Mouse (Mus musculus): ENCODE data around the gene Stx18. TPM values are rescaled to one million over a fixed set of nuclear protein-coding genes. Genes with fewer than 3 reads are reported as not detected.

The Stx18 gene
- polyA plus RNA-seq, 1 experiment from 2014 or later = 34.0 TPM

- Histone ChIP-seq H3K4me2 (ENCODE audit: low read length) (no peak overlapping the region), H3K36me3 (ENCODE audit: control insufficient read depth, insufficient read depth, low read length) (peaks cover 59% of the 10 kb centered on the region), H3K4me3 (ENCODE audit: low read depth, low read length) (no peak overlapping the region), H3K9me3 (ENCODE audit: control insufficient read depth, low read length) (no peaks in the 10 kb centered on the region), H3K9ac (ENCODE audit: low read length) (no peak overlapping the region), H3K27ac (ENCODE audit: low read depth) (no peak overlapping the region), H3K27me3 (replicated peaks; ENCODE audit: control insufficient read depth, insufficient read depth, low read length) (no peaks in the 10 kb centered on the region), H3K4me1 (replicated peaks; ENCODE audit: control insufficient read depth, insufficient read depth, low read length) (no peaks in the 10 kb centered on the region)
- WGBS = 86% methylated on average over 5 of the region's 5 CpGs
- DNase-seq (ENCODE audit: low spot score) (no peak), ATAC-seq (replicated peaks; ENCODE audit: low FRiP score, low TSS enrichment, low read depth) (no peak)
Observed at GRCm38 (mm10) chr5:38153636-38154035, 115.1 kb downstream of the Stx18 start.

GRCm38 (mm10) chr5:38157481-38158020, 119.0 kb downstream of the Stx18 start:
- Histone ChIP-seq H3K9me3 (ENCODE audit: control insufficient read depth, low read length) (no peaks in the 10 kb centered on the region), H3K27me3 (replicated peaks; ENCODE audit: control insufficient read depth, insufficient read depth, low read length) (peaks cover 20% of the 10 kb centered on the region), H3K9ac (ENCODE audit: low read length) (no peak overlapping the region), H3K36me3 (ENCODE audit: control insufficient read depth, insufficient read depth, low read length) (peaks cover 36% of the 10 kb centered on the region), H3K27ac (ENCODE audit: low read depth) (no peak overlapping the region), H3K4me2 (ENCODE audit: low read length) (peak overlapping the region; percentile 78; the same call in 1 of the 2 replicates), H3K4me1 (replicated peaks; ENCODE audit: control insufficient read depth, insufficient read depth, low read length) (0 out of 2 replicates have a peak, but pooled peaks cover 5% of the 10 kb centered on the region), H3K4me3 (ENCODE audit: low read depth, low read length) (peak overlapping the region; percentile 84; the same call in 1 of the 2 replicates)
- WGBS = 74% methylated on average over 9 of the region's 9 CpGs
- ATAC-seq (replicated peaks; ENCODE audit: low FRiP score, low TSS enrichment, low read depth) = no peak
- DNase-seq (ENCODE audit: low spot score) = no peak

DNA sequence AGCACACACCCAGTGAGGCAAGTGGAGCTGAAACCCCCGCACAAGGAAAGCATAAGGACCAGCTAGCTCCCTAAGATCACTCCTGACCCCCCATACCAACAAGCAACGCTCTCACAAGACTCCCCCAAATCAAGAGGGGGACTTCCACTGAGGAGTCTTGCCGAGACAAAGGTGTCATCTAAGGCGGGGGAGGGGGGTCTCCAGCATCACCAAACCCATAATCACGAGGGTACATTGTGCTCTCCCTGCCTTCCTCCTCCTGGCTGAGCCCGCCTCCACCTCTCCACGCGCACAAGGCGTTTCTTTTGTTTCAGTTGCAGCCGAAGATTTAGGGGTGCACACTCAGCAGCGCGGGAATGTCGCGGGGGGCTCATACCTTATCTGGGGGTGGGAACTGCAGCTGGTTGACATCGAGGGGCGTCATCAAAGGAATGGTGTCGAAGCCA, 120.0 kb downstream of the Stx18 start:
- Histone ChIP-seq H3K4me2 (ENCODE audit: low read length) (peak overlapping the region; percentile 78), H3K27me3 (replicated peaks; ENCODE audit: control insufficient read depth, insufficient read depth, low read length) (peaks cover 24% of the 10 kb centered on the region), H3K4me3 (ENCODE audit: low read depth, low read length) (peak overlapping the region; percentile 84), H3K9ac (ENCODE audit: low read length) (peak overlapping the region; percentile 72), H3K9me3 (ENCODE audit: control insufficient read depth, low read length) (no peaks in the 10 kb centered on the region), H3K36me3 (ENCODE audit: control insufficient read depth, insufficient read depth, low read length) (peaks cover 30% of the 10 kb centered on the region), H3K4me1 (replicated peaks; ENCODE audit: control insufficient read depth, insufficient read depth, low read length) (0 out of 2 replicates have a peak, but pooled peaks cover 5% of the 10 kb centered on the region), H3K27ac (ENCODE audit: low read depth) (no peak overlapping the region)
- peak; percentile 2; the same call in 1 of the 2 replicates for ATAC-seq (replicated peaks; ENCODE audit: low FRiP score, low TSS enrichment, low read depth)
- WGBS = 6% methylated on average over 17 of the region's 17 CpGs
- peak; percentile 56 for DNase-seq (ENCODE audit: low spot score)

- no peak overlapping the region for H3K27ac ChIP-seq (ENCODE audit: low read depth)
Observed at GRCm38 (mm10) chr5:38158947-38159633, 120.5 kb downstream of the Stx18 start.

DNA sequence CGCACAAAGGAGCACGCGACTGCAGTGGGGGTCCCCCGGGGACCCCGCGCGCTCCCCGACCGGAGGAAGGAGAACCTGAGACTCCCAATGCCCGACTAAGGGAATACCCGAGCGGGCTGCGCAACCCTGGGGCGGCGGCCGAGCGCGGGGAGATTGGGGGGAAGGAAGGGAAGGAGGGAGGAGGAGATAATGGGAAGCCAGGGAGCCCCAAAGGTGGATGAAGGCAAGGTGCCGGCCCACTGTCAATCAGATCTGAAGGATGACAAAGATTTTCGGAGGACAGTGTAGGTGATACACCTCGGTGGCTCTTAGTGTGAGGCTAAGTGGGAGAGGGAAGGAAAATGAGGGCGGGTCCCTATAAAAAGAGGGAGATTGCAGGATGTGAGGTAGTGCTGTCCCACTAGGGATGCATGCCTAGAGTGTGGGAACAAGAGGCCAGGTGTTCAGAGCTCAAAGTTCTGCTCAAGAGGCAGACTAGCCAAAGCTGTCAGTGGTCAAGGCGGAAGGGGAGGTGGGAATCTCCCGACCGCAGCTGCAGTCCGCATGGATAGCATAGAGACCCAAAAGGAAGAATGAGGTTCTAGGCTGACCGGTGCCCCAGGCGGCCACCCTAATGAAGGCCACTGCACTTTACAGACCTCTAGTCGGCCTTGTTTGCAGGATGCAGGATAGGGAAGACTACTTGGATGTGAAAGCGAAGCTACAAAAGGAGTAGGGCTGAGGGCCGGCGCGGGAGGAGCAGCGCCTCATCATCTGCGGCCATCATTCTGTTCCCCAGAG, 121.3 kb downstream of the Stx18 start, which contains the start of gene Nsg1:
Nsg1 (minus strand) TSS at position 274 of the 780 bp plus-strand sequence.
- 0 out of 2 replicates have a peak, but pooled peaks cover 5% of the 10 kb centered on the region for H3K4me1 ChIP-seq (replicated peaks; ENCODE audit: control insufficient read depth, insufficient read depth, low read length)
- peaks cover 24% of the 10 kb centered on the region for H3K27me3 ChIP-seq (replicated peaks; ENCODE audit: control insufficient read depth, insufficient read depth, low read length)
- H3K4me2 ChIP-seq (ENCODE audit: low read length) = peak within 1 kb of the TSS; percentile 78
- DNase-seq (ENCODE audit: low spot score) (peak; percentile 69), ATAC-seq (replicated peaks; ENCODE audit: low FRiP score, low TSS enrichment, low read depth) (peak; percentile 33)
- H3K9ac ChIP-seq (ENCODE audit: low read length) = peak within 1 kb of the TSS; percentile 72
- peak within 1 kb of the TSS; percentile 84 for H3K4me3 ChIP-seq (ENCODE audit: low read depth, low read length)
- 12% methylated on average over 35 of the region's 35 CpGs for whole genome bisulfite sequencing
- no peak within 1 kb of the TSS for H3K27ac ChIP-seq (ENCODE audit: low read depth)
- H3K9me3 ChIP-seq (ENCODE audit: control insufficient read depth, low read length) = no peaks in the 10 kb centered on the region
- peaks cover 18% of the 10 kb centered on the region for H3K36me3 ChIP-seq (ENCODE audit: control insufficient read depth, insufficient read depth, low read length)

More at GRCm38 (mm10) chr5:38158947-38159633, 120.5 kb downstream of the Stx18 start:
- Histone ChIP-seq H3K4me2 (ENCODE audit: low read length) (peak overlapping the region; percentile 78), H3K9me3 (ENCODE audit: control insufficient read depth, low read length) (no peaks in the 10 kb centered on the region), H3K27me3 (replicated peaks; ENCODE audit: control insufficient read depth, insufficient read depth, low read length) (peaks cover 24% of the 10 kb centered on the region), H3K4me3 (ENCODE audit: low read depth, low read length) (peak overlapping the region; percentile 84), H3K9ac (ENCODE audit: low read length) (peak overlapping the region; percentile 72), H3K4me1 (replicated peaks; ENCODE audit: control insufficient read depth, insufficient read depth, low read length) (0 out of 2 replicates have a peak, but pooled peaks cover 5% of the 10 kb centered on the region), H3K36me3 (ENCODE audit: control insufficient read depth, insufficient read depth, low read length) (peaks cover 26% of the 10 kb centered on the region)
- WGBS = under 1% methylated on average over 79 of the region's 79 CpGs
- ATAC-seq (replicated peaks; ENCODE audit: low FRiP score, low TSS enrichment, low read depth) (peak; percentile 62), DNase-seq (ENCODE audit: low spot score) (peak; percentile 77)

DNA sequence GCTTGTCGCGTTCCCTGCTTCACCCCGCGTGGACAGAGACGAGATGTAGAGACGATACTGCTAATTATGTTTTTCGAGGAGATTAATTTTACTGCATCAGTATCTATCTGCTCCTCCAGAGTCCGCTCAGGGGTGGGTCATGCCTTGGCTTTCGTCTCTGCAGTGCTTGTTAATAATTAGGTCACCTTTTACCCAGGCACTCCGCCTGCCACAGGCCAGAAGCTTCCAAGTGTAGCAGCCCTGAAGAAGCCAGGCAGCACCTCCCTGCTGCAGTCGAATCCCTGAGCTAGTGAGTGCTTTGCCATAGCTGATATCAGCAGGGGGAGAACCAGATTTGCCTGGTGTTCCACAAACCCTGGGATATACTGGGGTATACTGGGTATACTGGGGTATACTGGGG, 130.0 kb downstream of the Stx18 start:
- WGBS = 68% methylated on average over 11 of the region's 11 CpGs
- ATAC-seq (replicated peaks; ENCODE audit: low FRiP score, low TSS enrichment, low read depth) (no peak), DNase-seq (ENCODE audit: low spot score) (no peak)
- Histone ChIP-seq H3K9ac (ENCODE audit: low read length) (no peak overlapping the region), H3K27ac (ENCODE audit: low read depth) (no peak overlapping the region), H3K4me2 (ENCODE audit: low read length) (no peak overlapping the region), H3K36me3 (ENCODE audit: control insufficient read depth, insufficient read depth, low read length) (no peaks in the 10 kb centered on the region), H3K4me1 (replicated peaks; ENCODE audit: control insufficient read depth, insufficient read depth, low read length) (no peaks in the 10 kb centered on the region), H3K4me3 (ENCODE audit: low read depth, low read length) (no peak overlapping the region), H3K27me3 (replicated peaks; ENCODE audit: control insufficient read depth, insufficient read depth, low read length) (no peaks in the 10 kb centered on the region), H3K9me3 (ENCODE audit: control insufficient read depth, low read length) (no peaks in the 10 kb centered on the region)

DNA sequence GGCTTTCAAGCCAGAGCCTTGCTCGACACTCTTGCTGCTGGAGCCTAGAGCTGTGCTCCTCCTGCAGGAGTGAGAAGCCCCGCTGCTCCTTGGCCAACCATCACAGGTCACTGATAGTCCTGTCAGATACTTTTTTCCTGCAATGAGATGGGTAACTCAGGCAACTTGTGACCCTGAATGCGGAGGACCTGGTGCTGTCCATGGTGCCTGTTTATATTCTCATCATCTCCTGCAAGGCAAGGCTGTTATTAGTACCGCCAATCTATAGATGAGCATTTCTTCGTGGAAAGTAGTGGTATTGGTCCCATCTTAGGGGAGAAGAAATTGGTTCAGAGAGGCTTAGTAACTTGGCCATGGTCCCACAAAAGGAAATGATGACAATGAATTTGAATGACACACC, 135.2 kb downstream of the Stx18 start:
- Histone ChIP-seq H3K36me3 (ENCODE audit: control insufficient read depth, insufficient read depth, low read length) (no peaks in the 10 kb centered on the region), H3K4me1 (replicated peaks; ENCODE audit: control insufficient read depth, insufficient read depth, low read length) (no peaks in the 10 kb centered on the region), H3K9me3 (ENCODE audit: control insufficient read depth, low read length) (no peaks in the 10 kb centered on the region), H3K27me3 (replicated peaks; ENCODE audit: control insufficient read depth, insufficient read depth, low read length) (no peaks in the 10 kb centered on the region), H3K27ac (ENCODE audit: low read depth) (no peak overlapping the region), H3K9ac (ENCODE audit: low read length) (no peak overlapping the region), H3K4me2 (ENCODE audit: low read length) (no peak overlapping the region), H3K4me3 (ENCODE audit: low read depth, low read length) (no peak overlapping the region)
- DNase-seq (ENCODE audit: low spot score) = no peak
- WGBS = 38% methylated on average over 5 of the region's 5 CpGs
- ATAC-seq (replicated peaks; ENCODE audit: low FRiP score, low TSS enrichment, low read depth) = no peak

DNA sequence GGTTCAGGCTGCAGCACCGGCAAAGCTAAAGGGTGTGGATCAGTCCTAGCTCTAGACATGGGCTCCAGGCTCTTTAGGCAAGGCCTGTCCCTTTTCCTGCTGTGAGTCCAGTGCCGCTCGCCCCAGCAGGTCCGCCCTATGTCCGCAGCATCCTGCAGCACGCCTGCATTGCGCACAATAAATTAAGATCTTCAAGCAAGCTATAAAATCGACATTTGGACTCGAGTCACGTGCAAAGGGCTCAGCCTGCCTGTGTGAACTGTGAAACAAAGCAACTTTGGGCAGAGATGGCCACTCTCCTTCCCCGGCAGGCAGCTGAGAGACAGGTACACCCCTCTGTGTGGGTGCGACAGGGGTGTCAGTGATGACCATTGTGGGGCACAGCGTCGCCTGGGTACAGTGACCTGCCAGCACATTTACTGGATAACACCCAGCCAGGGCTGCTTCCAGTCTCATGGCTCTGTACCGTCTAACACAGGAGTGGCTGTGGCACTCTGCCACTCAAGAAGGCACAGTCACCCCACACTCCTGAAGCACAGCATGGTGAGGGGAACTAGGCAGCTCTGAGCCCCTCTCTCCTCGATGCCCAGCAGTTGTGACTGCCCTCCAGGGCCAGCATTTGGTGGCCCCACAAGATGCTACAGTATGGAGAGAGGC, 135.8 kb downstream of the Stx18 start:
- Histone ChIP-seq H3K9me3 (ENCODE audit: control insufficient read depth, low read length) (no peaks in the 10 kb centered on the region), H3K27ac (ENCODE audit: low read depth) (no peak overlapping the region), H3K36me3 (ENCODE audit: control insufficient read depth, insufficient read depth, low read length) (no peaks in the 10 kb centered on the region), H3K4me3 (ENCODE audit: low read depth, low read length) (no peak overlapping the region), H3K27me3 (replicated peaks; ENCODE audit: control insufficient read depth, insufficient read depth, low read length) (no peaks in the 10 kb centered on the region), H3K4me2 (ENCODE audit: low read length) (no peak overlapping the region), H3K4me1 (replicated peaks; ENCODE audit: control insufficient read depth, insufficient read depth, low read length) (no peaks in the 10 kb centered on the region), H3K9ac (ENCODE audit: low read length) (no peak overlapping the region)
- no peak for ATAC-seq (replicated peaks; ENCODE audit: low FRiP score, low TSS enrichment, low read depth)
- no peak for DNase-seq (ENCODE audit: low spot score)
- WGBS = 75% methylated on average over 16 of the region's 16 CpGs

Data from intestine, embryonic 14.5 days (tissue).